Mouse (Mus musculus): ENCODE measurements at regions not wholly inside any gene's neighbourhood (a gene's known extent, or its start where the extent isn't known, plus 50 kb on each side); places are given as distances from the start of the nearest gene placed in this dataset.

DNA sequence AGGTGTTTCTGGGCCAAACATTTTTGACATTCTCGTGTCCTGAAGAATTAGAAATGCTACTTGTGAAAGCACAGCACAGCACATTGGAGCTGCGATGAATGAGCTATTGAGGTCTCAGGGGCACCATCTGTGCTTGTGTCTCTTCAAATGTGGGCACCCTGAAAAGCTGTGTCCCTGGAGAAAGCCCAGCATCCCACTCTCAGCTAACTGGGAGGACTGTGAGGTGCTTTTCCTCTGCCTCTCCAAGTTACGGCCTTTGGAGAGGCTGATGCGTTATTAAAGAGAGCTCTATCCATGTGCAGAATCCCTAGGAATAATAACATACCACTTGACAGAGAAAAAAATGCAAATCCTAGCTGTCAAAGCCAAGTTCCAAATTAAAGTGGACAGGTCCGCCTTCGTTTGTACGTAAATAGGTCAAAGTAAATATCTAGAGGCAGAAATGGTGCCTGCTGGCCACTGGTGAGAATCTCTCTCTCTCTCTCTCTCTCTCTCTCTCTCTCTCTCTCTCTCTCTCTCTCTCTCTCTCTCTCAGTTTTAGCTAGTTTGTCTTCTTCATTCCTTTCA lies 397.3 kb upstream of the Mmadhc start:
- no peak for DNase-seq (ENCODE audit: low spot score)

GRCm38 (mm10) chr2:50690120-50691103 lies 393.8 kb upstream of the Mmadhc start:
- DNase-seq (ENCODE audit: low spot score): no peak

GRCm38 (mm10) chr2:50687672-50688151 lies 391.1 kb upstream of the Mmadhc start:
- DNase-seq (ENCODE audit: low spot score): no peak

GRCm38 (mm10) chr2:50687222-50687621 lies 390.6 kb upstream of the Mmadhc start:
- peak; percentile 28 for DNase-seq (ENCODE audit: low spot score)

- DNase-seq (ENCODE audit: low spot score): no peak
Observed at GRCm38 (mm10) chr2:50677456-50677855, 380.9 kb upstream of the Mmadhc start.

DNA sequence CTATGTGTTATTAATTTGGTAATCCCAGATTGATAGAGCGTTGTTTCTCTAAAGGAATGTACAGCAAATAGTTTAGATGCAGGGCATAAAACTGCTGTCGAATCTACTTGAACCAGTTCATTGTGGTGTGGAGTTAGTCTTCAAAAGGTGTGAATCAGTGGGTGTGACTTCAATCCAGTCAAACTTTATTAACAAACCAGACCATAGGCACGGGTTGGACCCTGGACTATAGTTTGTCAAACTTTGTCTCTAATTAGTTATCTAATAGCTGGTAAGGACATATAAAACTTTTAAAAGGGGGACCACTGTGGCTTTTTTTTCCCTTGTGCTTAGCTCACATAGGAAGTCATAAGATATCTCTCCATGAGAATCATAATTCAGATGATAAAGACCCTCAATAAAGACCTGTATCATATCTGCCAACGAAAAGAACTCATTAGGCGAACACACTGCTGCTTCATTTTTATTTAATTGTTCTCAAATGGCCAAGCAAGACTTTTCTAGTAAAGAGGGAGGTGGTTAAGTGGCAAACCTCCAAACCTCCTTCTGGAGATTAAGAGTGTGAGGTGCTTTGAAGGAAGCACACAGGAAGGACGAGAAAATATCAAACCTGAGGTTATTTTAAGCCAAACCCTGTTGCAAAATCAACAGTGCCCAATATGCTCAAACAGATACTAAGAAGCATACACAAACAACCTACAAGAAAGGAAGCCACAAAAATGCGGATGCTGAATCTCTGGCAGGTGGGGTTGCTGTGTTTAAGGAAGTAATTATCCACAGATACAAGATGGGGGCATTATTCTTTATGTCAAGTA lies 379.3 kb upstream of the Mmadhc start:
- DNase-seq (ENCODE audit: low spot score): no peak

- DNase-seq (ENCODE audit: low spot score): no peak
Observed at GRCm38 (mm10) chr2:50674856-50675175, 378.2 kb upstream of the Mmadhc start.

DNA sequence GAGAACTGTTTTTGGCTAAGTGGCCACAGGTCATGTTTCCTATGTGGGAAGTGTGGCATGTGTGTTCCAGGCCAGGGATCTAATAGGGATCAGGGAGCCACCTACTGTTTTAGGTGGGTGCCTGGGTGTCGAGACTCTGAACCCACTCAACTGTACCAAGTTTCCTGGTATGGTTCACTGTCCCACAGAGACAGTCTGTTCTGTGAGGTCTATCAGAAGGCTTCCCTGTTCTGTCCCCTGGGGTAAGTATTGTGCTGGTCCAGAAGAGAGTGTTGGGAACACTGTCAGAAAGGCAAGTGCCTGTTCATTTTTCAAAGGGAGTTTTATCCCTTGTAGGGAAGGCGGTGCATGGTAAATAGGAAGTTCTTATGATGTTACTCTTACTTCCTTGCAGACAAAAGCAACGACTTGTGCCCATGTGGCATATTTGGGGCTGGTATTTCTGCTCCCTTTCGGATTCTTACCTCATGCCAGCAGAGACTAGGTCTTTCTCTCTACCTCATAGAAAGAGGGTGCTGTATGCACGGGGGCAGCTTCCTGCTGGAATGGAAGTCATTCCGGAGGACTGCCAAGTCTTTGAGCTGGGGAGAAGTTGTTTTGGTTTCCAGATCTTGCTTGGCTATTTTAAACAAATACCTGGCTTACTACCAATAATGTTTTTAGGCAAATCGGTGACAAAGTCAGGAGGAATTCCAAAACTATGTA lies 377.7 kb upstream of the Mmadhc start:
- no peak for DNase-seq (ENCODE audit: low spot score)

DNA sequence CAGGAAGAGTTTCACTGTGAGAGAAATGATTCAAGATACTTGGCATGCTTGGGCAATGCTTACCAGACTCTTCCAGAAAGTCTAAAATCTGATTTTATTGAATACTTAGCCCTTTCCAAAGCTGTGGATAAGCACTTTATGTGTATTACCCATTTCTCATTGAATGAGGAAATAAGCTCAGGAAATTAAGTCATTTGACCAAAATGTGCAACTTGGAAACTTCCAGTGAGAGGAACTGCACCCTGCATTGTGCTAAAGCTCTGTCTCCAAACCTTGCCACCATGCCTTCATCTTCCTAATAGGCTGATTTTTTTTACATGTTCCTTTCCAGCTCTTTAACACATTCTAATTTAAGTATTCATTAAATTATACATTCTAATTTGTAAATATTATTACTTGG lies 372.7 kb upstream of the Mmadhc start:
- DNase-seq (ENCODE audit: low spot score): no peak

DNA sequence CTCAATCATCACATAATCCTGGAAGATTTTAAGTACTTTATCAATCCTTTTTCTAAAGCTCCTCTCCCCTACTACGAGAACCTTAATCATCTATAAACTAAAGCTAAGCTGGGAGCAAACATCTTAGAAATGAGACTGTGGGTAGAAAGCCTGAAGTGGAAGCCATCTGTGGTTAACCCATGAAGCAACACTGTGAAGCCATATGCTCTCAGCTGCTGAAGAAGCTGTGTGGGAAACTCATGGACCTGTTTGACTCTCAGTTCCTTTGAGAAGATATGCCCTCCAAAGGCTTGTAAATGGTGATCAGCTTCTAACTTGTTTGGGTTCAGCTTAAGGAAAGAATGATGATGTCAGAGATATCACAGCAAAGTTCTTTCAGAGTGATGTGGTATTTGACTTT lies 372.2 kb upstream of the Mmadhc start:
- DNase-seq (ENCODE audit: low spot score): no peak

GRCm38 (mm10) chr2:50667180-50667579 lies 370.6 kb upstream of the Mmadhc start:
- DNase-seq (ENCODE audit: low spot score): no peak

DNA sequence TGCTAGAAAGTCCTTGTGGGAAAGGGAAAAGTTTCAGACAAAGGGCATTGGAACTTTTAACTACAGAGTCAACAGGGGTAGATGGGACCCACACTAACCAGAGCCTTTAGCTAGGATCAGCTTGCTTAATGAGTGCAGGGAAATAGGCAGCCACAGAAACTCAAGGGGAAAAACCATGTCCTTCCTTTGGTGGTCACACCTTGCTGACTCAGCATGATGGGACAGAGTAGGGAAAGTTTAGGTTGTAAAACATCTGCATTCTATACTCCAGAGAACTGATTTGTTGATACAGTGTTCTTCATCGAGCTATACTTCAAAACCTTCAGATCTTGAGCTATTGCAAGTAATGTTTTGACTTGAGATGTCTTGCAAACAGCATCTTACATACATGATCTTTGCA lies 365.9 kb upstream of the Mmadhc start:
- DNase-seq (ENCODE audit: low spot score): no peak

GRCm38 (mm10) chr2:50660000-50660399 lies 363.4 kb upstream of the Mmadhc start:
- DNase-seq (ENCODE audit: low spot score): no peak

DNA sequence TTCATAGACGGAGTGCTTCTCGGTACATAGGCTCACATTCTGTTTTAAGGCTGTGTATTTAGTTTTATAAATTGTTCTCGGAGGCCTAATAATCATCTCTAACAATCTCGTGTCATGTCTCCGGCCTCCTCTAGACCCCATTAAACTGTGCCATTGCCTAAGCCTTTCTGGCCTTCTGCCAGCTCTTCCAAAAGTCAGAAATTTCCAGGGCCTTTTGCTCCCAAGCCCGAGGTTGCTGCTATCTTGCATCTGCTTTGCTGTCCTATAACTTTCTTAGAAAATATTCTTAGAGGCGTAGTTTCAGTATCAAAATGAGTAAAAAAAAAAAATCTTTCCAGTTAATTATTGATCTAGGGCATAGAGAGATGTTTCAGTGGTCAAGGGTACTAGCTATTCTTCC lies 361.2 kb upstream of the Mmadhc start:
- no peak for DNase-seq (ENCODE audit: low spot score)

DNA sequence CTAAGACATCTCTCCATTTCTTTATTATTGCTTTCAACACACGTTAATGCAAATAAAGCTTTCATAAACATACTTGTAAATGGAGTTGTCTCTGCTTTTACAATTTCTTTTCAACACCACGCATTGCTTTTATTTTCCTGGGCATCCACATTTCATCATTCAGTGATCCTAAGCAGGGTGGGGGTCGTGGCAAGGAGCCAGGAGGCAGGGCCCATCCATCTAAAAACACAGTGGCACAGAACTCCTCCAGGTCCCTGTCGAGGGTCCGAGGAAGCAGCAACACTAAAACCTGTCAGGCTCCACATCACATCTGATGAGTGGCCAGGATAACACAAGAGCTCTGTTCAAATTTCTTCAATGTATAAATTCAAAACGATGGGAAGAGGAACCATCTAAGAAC lies 359.8 kb upstream of the Mmadhc start:
- no peak for DNase-seq (ENCODE audit: low spot score)

GRCm38 (mm10) chr2:50654953-50655324 lies 358.3 kb upstream of the Mmadhc start:
- no peak for DNase-seq (ENCODE audit: low spot score)

DNA sequence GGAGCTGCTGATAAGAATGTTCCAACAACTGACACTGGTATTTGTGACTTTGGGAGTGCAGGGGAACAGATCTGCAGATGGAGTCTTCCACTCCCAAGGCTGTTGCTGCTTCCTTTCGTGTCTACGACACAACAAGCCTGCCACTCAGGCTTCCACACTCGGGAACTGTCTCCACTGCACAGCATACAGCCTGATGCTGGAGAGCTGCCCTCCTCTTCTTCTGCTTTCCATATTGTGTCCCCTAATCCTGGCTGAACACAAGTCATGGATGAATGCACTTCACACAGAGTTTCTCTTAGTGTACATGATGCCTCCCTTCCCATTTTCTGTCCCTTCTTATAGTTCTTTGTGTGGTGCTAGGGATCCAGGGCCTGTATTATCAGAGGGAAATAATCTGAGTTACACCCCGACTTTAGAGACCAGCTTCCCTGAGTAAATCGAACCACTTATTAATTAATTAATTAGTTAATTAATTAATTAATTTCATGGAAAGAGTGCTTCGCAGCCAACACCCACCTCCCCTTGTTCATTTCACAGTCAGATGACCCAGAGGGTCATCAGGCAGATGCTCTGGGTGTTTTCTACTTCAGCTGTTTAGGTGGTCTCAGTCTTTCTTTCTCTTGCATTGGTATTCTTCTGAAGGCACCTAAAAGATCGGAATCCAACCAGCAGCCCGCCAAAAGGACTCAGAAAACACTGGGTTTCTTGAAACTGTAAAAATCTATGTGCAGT lies 357.8 kb upstream of the Mmadhc start:
- DNase-seq (ENCODE audit: low spot score): no peak

DNA sequence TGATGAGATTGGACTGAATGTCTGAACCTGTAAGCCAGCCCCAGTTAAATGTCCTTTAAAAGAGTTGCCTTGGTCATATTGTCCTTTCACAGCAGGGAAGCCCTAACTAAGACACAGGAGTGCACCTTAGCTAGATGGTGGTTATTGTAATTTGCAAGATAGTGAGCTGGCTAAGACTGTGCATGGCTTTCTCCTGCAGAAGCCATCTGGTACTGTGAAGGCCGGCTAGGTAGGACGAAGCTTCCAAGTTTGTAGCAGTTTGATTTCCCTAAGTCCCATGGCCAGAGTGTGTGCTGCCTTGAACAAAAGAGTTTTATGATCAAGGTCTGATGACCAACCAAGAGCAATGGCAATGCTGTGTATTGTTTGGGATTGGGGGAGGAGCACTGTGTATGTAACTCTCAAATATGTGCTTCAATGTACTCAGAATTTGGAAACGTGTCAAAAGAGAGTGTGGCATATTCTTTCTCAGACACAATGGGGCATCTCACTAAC lies 356.6 kb upstream of the Mmadhc start:
- DNase-seq (ENCODE audit: low spot score): no peak

- DNase-seq (ENCODE audit: low spot score): no peak
Observed at GRCm38 (mm10) chr2:50649656-50650055, 353.1 kb upstream of the Mmadhc start.

GRCm38 (mm10) chr2:50643219-50643618 lies 346.6 kb upstream of the Mmadhc start:
- no peak for DNase-seq (ENCODE audit: low spot score)

DNA sequence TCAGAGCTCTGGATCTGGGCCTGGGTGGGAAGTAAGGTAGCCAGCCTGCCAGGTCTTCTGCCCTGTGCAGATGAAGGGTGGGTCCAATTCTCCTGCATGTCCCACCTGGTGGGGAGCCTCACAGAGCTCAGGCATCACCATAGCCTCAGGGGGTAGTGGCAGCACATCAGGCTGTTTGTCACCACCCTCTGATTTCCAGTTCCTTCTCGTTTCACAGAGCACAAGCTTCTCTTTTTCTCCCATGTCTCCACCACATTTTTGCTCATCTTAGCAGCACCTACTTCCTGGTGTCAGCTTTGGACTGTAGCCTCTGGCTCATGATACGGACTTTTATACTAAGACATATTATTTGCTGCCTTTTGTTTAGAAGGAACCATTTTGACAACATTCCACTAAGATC lies 345.6 kb upstream of the Mmadhc start:
- DNase-seq (ENCODE audit: low spot score): no peak

Measured in urinary bladder, adult 2 months (tissue).